Mouse (Mus musculus): Measurements from ENCODE around the gene Cfap221. TPM values are rescaled to one million over a fixed set of nuclear protein-coding genes. Genes with fewer than 3 reads are reported as not detected.

Gene Cfap221
- polyA plus RNA-seq (2015; fragmentation: Nextera tagmentation; extraction: Ambion mirVana): 0.35 and 0.40 TPM in 2 replicates

DNA sequence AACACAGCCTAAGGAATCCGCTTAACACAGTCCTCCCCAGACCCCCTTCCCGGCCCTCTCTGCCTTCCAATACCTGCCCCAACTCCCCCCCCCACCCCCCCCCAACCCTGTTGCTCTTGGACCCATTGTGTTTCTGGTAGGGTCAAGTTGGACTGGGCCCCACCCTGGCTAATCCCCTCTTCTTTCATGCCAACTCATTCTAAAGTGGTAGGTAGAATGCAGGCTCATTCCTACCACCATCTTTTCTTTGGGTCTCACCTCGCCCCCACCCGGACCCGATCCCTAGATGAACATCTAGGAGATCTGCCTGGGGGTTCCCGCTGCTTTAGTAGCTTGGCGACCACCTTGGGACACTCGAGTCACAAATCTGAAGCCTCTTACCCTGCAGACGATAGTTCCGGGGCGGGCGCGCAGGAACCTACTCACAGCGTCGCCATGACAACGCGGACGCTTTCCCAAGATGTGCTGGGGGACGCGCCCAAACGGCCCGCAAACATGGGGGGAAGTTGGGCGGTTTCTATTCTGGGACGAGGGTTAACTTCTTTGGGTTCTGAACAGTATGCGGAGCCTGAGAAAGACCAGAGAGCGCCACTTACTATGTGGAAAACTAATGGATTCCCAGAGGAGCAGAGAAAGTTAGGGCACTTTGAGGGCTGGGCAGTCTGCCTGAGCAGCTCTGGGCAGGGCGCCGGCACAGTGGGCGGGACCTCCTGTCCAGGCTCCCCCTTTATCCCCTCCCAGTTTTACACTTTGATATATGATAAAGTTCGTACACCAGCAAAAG, at the start of gene Cfap221:
Cfap221 (minus strand) TSS at position 437 of the 784 bp plus-strand sequence.
- WGBS: 6% methylated on average over 30 of the region's 30 CpGs
- ATAC-seq (ENCODE audit: low FRiP score, low read depth): peak; percentile 88
- H3K9ac ChIP-seq: peak within 1 kb of the TSS; percentile 16; the same call in 1 of the 2 replicates

DNA sequence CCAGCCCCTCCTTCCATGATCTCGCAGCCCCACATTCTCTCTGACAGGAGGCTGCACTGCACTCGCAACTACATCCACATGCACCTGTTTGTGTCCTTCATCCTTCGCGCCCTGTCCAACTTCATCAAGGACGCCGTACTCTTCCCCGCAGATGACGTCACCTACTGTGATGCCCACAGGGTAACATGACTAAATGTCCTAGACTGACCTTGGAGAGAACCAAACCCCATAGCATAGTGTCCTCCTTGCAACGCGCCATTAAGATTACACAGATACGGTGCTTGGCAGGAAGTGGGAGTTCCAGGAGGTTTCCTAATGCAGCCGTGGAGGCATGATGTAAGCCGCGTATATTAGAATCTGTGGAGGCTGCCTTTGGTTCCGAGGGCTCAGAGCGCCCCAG, 47.5 kb upstream of the Cfap221 start:
- no peaks in the 10 kb centered on the region for H3K4me1 ChIP-seq (replicated peaks)
- ATAC-seq (ENCODE audit: low FRiP score, low read depth): no peak
- no peaks in the 10 kb centered on the region for H3K27me3 ChIP-seq
- no peaks in the 10 kb centered on the region for H3K36me3 ChIP-seq
- H3K27ac ChIP-seq (replicated peaks): no peak overlapping the region
- H3K4me2 ChIP-seq: no peak overlapping the region
- 91% methylated on average over 16 of the region's 16 CpGs for WGBS
- H3K9me3 ChIP-seq: no peaks in the 10 kb centered on the region
- no peak overlapping the region for H3K4me3 ChIP-seq
- no peak overlapping the region for H3K9ac ChIP-seq

More for the DNA sequence above, at the start of gene Cfap221:
- Histone ChIP-seq H3K4me3 (peak within 1 kb of the TSS; percentile 45), H3K27ac (replicated peaks) (no peak within 1 kb of the TSS), H3K27me3 (no peaks in the 10 kb centered on the region), H3K36me3 (no peaks in the 10 kb centered on the region), H3K4me1 (replicated peaks) (peaks cover 7% of the 10 kb centered on the region), H3K4me2 (peak within 1 kb of the TSS; percentile 78), H3K9me3 (no peaks in the 10 kb centered on the region)

DNA sequence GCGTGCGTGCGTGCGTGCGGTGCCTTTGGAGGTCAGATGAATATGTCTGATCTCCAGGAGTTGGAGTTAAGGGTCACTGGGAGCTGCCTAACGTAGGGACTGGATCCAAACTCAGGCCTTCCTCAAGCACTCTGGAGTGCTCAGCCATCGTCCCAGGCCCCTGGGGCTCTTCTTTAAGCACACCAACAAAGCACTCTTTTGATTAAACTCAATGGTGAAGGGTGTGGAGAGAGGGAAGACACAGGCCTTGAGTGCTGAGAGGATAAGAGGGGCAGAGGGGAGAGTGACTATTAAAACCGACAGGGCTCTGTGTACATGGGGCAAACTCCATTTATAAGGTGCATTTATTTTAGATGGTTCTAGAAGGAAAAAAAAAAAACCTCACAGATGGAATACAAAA, 45.4 kb upstream of the Cfap221 start:
- Histone ChIP-seq H3K27me3 (no peaks in the 10 kb centered on the region), H3K9ac (no peak overlapping the region), H3K27ac (replicated peaks) (no peak overlapping the region), H3K4me3 (no peak overlapping the region), H3K36me3 (no peaks in the 10 kb centered on the region), H3K4me1 (replicated peaks) (no peaks in the 10 kb centered on the region), H3K4me2 (no peak overlapping the region), H3K9me3 (no peaks in the 10 kb centered on the region)
- no peak for ATAC-seq (ENCODE audit: low FRiP score, low read depth)
- 71% methylated on average over 8 of the region's 8 CpGs for WGBS

DNA sequence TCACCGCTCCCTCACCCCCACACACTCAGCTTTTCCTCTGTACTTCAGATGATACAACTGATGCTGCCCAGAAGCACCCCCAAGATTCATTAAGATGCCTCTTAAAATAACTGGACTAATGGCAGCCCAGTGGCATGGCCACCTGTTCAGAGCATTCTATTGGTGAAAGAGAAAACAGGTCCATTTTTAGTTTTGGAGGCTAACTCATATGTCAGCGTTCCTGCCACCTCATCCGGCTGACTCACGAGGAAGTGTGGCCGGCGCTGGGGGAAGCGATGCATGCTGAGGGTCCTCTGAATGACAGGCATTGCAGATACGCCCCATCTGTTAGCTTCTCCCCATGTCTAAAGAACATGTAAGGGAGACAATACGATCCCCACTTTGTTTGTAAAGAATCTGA, 41.6 kb upstream of the Cfap221 start:
- no peak for ATAC-seq (ENCODE audit: low FRiP score, low read depth)
- Histone ChIP-seq H3K27me3 (no peaks in the 10 kb centered on the region), H3K4me2 (no peak overlapping the region), H3K36me3 (no peaks in the 10 kb centered on the region), H3K9ac (no peak overlapping the region), H3K4me3 (no peak overlapping the region), H3K9me3 (no peaks in the 10 kb centered on the region), H3K27ac (replicated peaks) (no peak overlapping the region), H3K4me1 (replicated peaks) (no peaks in the 10 kb centered on the region)
- WGBS: 79% methylated on average over 9 of the region's 9 CpGs

DNA sequence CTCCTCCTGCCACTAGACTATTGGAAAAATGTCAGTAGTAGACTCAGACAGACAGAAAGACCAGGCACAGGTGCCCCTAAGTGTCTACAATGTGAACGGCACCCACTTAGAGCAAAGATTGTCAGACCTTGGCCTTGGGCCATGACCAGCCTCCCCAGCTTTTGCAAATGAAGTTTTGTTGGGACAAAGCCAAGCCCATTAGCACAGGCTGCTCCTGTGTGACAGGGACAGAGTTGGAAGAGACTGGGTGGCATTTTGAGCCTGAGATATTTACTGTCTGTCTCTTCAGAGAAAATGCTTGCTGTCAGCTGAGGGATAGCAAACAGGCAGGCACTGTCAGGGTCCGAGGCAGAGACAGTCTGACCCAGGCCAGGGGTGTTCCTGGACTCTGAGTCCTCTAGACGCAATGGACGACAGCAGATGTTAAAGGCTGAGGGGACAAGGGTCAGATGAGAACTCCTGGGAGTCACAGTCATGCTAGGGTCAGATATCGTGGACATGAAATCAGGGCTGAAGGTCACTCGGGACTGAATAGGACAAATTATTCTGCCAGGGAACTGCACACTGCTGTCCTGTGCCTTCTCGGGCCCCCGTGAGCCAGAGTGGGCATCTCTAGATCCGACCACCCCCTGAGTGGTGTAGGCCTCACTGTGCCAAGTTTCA, 40.1 kb upstream of the Cfap221 start:
- Histone ChIP-seq H3K27ac (replicated peaks) (no peak overlapping the region), H3K27me3 (no peaks in the 10 kb centered on the region), H3K36me3 (no peaks in the 10 kb centered on the region), H3K4me2 (no peak overlapping the region), H3K9ac (no peak overlapping the region), H3K4me1 (replicated peaks) (no peaks in the 10 kb centered on the region), H3K4me3 (no peak overlapping the region), H3K9me3 (no peaks in the 10 kb centered on the region)
- no peak for ATAC-seq (ENCODE audit: low FRiP score, low read depth)
- 58% methylated on average over 9 of the region's 9 CpGs for WGBS

DNA sequence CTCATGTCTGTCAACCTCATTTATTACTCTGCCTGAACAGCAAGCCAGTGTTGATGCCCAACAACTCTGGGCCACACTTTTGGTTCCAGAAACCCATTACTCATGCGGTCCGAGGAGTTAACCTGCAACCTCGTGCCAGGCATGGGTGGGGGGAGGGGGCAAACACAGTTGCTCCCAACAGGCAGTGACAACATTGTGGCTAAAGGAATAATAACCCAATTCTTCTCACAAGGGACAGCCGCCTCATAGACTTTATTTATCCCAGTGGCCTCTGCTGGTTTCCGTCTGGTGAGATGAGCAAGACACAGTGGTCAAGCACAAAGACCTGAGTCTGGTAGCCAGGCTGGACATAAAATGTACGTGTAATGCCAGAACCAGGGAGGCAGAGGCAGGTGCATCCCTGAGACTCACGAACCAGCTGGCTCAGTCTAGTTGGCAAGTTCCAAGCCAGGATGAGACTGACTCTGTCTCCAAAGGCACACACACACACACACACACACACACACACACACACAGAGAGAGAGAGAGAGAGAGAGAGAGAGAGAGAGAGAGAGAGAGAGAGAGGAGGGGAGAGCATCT, 38.5 kb upstream of the Cfap221 start:
- Histone ChIP-seq H3K27me3 (no peaks in the 10 kb centered on the region), H3K4me3 (no peak overlapping the region), H3K9ac (no peak overlapping the region), H3K4me2 (no peak overlapping the region), H3K9me3 (no peaks in the 10 kb centered on the region), H3K27ac (replicated peaks) (no peak overlapping the region), H3K36me3 (no peaks in the 10 kb centered on the region), H3K4me1 (replicated peaks) (no peaks in the 10 kb centered on the region)
- WGBS: 75% methylated on average over 7 of the region's 7 CpGs
- ATAC-seq (ENCODE audit: low FRiP score, low read depth): no peak

DNA sequence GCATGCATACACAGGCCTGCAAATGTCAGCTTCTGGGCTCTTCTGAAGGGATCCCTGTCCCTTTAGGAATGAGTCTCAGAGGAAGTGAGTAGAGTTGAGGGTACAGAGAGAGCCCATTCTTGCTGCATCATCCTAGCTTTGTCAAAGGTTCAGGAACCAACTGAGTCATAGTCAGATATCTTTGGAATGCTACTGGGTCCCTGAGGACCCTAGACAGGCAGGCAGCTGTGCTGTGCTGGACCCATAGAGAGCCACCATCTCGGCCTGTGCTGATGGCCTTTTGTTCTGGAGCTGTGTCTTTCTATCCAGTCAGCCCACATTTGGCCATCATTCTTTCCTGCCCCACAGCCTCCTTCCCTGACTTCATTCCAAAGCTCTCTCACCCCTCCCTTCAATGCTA, 37.8 kb upstream of the Cfap221 start:
- no peaks in the 10 kb centered on the region for H3K27me3 ChIP-seq
- no peak overlapping the region for H3K4me2 ChIP-seq
- H3K36me3 ChIP-seq: no peaks in the 10 kb centered on the region
- H3K4me1 ChIP-seq (replicated peaks): no peaks in the 10 kb centered on the region
- no peak overlapping the region for H3K27ac ChIP-seq (replicated peaks)
- no peak for ATAC-seq (ENCODE audit: low FRiP score, low read depth)
- H3K4me3 ChIP-seq: no peak overlapping the region
- no peak overlapping the region for H3K9ac ChIP-seq
- H3K9me3 ChIP-seq: no peaks in the 10 kb centered on the region
- 47% methylated on average over 1 of the region's 1 CpGs for WGBS

DNA sequence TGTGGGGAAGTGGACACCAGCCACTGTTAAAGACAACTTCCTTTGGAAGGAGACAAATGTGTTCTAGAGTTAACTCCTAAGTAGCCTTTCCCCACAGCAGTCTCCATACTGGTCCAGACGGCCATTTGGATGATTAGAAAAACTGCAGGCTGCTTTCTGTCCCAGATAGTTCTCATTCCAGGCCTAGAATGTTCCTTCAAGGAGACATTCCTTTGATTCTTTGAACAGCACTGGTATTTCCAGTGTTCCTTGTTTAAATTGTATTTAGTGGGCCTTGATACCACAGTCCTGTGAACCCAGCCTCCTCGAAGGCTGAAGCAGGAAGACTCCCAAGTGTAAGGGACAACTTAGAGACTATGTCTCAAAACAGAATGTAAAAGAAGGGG, 36.4 kb upstream of the Cfap221 start:
- Histone ChIP-seq H3K4me2 (no peak overlapping the region), H3K27ac (replicated peaks) (no peak overlapping the region), H3K27me3 (no peaks in the 10 kb centered on the region), H3K9ac (no peak overlapping the region), H3K36me3 (no peaks in the 10 kb centered on the region), H3K4me1 (replicated peaks) (no peaks in the 10 kb centered on the region), H3K9me3 (no peaks in the 10 kb centered on the region), H3K4me3 (no peak overlapping the region)
- no peak for ATAC-seq (ENCODE audit: low FRiP score, low read depth)
- WGBS: 91% methylated on average over 2 of the region's 2 CpGs

DNA sequence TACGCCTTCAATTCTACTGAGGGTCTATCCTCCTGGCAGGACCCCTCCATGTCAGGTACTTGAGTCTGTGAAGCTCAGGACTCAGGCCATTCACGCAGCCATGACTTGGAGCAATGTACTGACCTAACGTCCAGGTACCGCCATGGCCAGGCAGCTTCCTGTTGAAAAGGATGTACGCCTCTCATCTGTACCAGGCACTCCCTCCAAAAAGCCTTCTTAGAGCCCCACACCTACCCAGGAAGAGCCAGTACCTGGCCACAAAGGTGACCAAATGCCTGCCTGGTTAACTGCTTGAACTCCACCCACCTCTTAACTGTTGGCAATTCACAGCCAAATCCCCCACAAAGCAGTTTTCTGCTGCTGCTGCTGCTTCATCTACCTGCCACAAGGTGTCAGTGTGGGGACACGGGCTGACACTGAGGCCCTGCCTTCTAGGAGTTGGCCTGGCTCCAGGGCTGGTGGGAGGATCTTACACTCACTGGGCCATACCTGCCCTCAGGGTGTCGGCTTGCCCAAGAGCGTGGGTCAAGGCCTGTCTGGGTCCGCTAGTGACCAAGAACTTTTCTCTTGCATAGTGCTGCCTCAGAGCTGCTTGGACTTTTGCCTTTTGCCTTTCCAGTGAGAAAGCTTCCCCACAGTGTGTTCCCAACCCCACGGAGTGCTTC, 35.9 kb upstream of the Cfap221 start:
- H3K9ac ChIP-seq: no peak overlapping the region
- 51% methylated on average over 10 of the region's 10 CpGs for WGBS
- ATAC-seq (ENCODE audit: low FRiP score, low read depth): peak; percentile 54; the same call in 1 of the 2 replicates

DNA sequence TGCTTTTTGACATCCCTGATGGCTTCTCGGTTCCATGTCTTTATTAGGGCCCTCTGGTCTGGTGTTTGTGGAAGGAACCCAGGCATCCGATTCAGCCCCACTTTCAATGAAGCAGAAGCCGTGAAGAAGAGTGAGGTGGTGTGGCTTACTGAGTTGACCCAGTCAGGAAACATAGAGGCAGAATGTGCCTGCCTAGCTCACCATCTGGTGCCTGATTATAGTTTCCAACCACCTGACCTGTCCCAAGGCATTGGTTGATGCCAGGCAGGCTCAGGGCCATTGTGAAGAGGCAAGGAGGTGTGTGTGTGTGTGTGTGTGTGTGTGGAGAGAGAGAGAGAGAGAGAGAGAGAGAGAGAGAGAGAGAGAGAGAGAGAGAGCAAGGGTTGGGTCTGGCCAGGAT, 33.4 kb upstream of the Cfap221 start:
- Histone ChIP-seq H3K4me1 (replicated peaks) (0 out of 2 replicates have a peak, but pooled peaks cover 3% of the 10 kb centered on the region), H3K4me3 (no peak overlapping the region), H3K4me2 (no peak overlapping the region), H3K36me3 (no peaks in the 10 kb centered on the region), H3K9me3 (no peaks in the 10 kb centered on the region), H3K9ac (no peak overlapping the region), H3K27ac (replicated peaks) (no peak overlapping the region), H3K27me3 (no peaks in the 10 kb centered on the region)
- WGBS: 82% methylated on average over 3 of the region's 3 CpGs
- no peak for ATAC-seq (ENCODE audit: low FRiP score, low read depth)

More for the DNA sequence above, 35.9 kb upstream of the Cfap221 start:
- Histone ChIP-seq H3K4me2 (no peak overlapping the region), H3K4me1 (replicated peaks) (no peaks in the 10 kb centered on the region), H3K4me3 (no peak overlapping the region), H3K27me3 (no peaks in the 10 kb centered on the region), H3K27ac (replicated peaks) (no peak overlapping the region), H3K36me3 (no peaks in the 10 kb centered on the region), H3K9me3 (no peaks in the 10 kb centered on the region)

DNA sequence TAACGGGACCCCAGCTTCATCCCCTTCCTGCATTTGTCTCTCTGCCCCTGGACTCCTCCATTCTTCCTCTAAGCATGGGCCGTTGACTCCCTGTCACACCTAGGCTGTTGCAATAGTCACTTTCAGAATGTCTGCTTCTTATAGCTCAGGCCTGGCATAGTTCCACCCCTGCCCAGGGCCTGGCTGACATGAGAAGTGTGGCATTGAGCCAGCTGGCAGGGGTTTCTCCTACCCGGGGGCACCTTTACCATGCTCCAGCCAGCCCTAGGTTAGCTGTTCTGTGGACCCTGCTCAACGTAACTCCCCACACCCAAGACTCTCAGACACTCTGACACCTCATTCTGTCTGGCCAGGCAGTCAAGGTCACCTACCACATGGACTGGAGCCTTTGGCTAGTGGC, 30.7 kb upstream of the Cfap221 start:
- no peak overlapping the region for H3K4me3 ChIP-seq
- 0 out of 2 replicates have a peak, but pooled peaks cover 3% of the 10 kb centered on the region for H3K4me1 ChIP-seq (replicated peaks)
- no peak; the same call in 1 of the 2 replicates for ATAC-seq (ENCODE audit: low FRiP score, low read depth)
- WGBS: 59% methylated on average over 4 of the region's 4 CpGs
- H3K9ac ChIP-seq: no peak overlapping the region
- H3K9me3 ChIP-seq: no peaks in the 10 kb centered on the region
- no peak overlapping the region for H3K4me2 ChIP-seq
- H3K27ac ChIP-seq (replicated peaks): no peak overlapping the region
- no peaks in the 10 kb centered on the region for H3K36me3 ChIP-seq
- no peaks in the 10 kb centered on the region for H3K27me3 ChIP-seq

DNA sequence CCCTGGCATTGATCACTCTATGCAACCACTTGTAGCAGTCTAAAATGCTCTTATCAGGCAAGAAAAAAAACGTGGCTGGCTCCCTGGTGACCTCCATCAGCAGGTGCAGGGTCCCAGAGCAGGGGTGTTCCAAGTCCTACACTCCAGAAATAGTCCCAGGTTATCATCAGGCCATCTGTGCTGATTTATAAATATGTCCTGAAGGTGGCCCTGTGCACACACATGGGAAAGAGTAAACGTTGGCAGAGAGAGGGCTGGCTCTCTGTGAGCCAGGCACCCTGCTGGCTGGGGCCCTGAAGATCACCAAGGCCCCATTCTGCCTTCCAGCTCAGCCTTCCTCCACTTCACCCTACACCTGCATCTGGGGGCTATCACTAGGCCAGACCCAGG, 28.0 kb upstream of the Cfap221 start:
- Histone ChIP-seq H3K27me3 (no peaks in the 10 kb centered on the region), H3K27ac (replicated peaks) (no peak overlapping the region), H3K4me3 (no peak overlapping the region), H3K4me1 (replicated peaks) (0 out of 2 replicates have a peak, but pooled peaks cover 3% of the 10 kb centered on the region), H3K36me3 (no peaks in the 10 kb centered on the region), H3K4me2 (no peak overlapping the region), H3K9ac (no peak overlapping the region), H3K9me3 (no peaks in the 10 kb centered on the region)
- 26% methylated on average over 2 of the region's 2 CpGs for WGBS
- ATAC-seq (ENCODE audit: low FRiP score, low read depth): no peak

Measured in hindbrain, embryonic 15.5 days (tissue).